Mouse (Mus musculus) bone marrow macrophage, adult 2 months (primary cell): ENCODE measurements around the gene Cryl1. TPM values are rescaled to one million over a fixed set of nuclear protein-coding genes. Genes with fewer than 3 reads are reported as not detected.

Source experiments
- H3K27ac ChIP-seq: 2 replicates; pipeline ENCODE4 v1.5.1; 2012; ENCODE audit warnings: low read depth, low read length; ENCODE audit not compliant: insufficient read depth
- H3K4me1 ChIP-seq: 2 replicates; pipeline ENCODE4 v1.6.1; 2012; ENCODE audit warnings: low read length; ENCODE audit not compliant: control insufficient read depth, insufficient read depth
- H3K4me3 ChIP-seq: 2 replicates; pipeline ENCODE4 v1.5.1; 2012; ENCODE audit warnings: mild to moderate bottlenecking, low read length, moderate library complexity; ENCODE audit not compliant: insufficient read depth
- CTCF ChIP-seq: IDR thresholded peaks from 2 replicates; pipeline ENCODE4 v1.5.1; 2012; ENCODE audit warnings: low read depth, mild to moderate bottlenecking, low read length, moderate library complexity
- POLR2A ChIP-seq: IDR thresholded peaks from 2 replicates; pipeline ENCODE4 v1.6.1; 2012; ENCODE audit warnings: mild to moderate bottlenecking, low read depth, low read length, borderline replicate concordance
- polyA plus RNA-seq: library from polyadenylated mRNA; stranded (reverse); fragments of >200 nt; gene quantifications from 2 replicates; pipeline ENCODE4 v1.2.4, GENCODE M21; 2012; ENCODE audit not compliant: missing spikeins, insufficient read depth, insufficient read length

Gene Cryl1
- polyA plus RNA-seq, 1 experiment, result 51.1 TPM

- no peak overlapping the region for H3K4me3 ChIP-seq
- TF ChIP-seq CTCF (no peak), POLR2A (no peak)
- H3K27ac ChIP-seq, result no peak overlapping the region
- H3K4me1 ChIP-seq, result no peaks in the 10 kb centered on the region
Observed at GRCm38 (mm10) chr14:57332503-57332902, 65.8 kb downstream of the Cryl1 start.

GRCm38 (mm10) chr14:57331097-57331496 is 67.2 kb downstream of the Cryl1 start:
- H3K4me1 ChIP-seq, result no peaks in the 10 kb centered on the region
- H3K4me3 ChIP-seq, result no peak overlapping the region
- no peak overlapping the region for H3K27ac ChIP-seq
- no peak for TF ChIP-seq POLR2A
- no peak for TF ChIP-seq CTCF

- no peak for TF ChIP-seq POLR2A
- TF ChIP-seq CTCF, result no peak
- Histone ChIP-seq H3K4me1 (no peaks in the 10 kb centered on the region), H3K27ac (no peak overlapping the region), H3K4me3 (no peak overlapping the region)
Observed at GRCm38 (mm10) chr14:57329600-57329999, 68.7 kb downstream of the Cryl1 start.

- Histone ChIP-seq H3K4me3 (no peak overlapping the region), H3K27ac (no peak overlapping the region), H3K4me1 (no peaks in the 10 kb centered on the region)
- TF ChIP-seq POLR2A (no peak), CTCF (no peak)
Observed at GRCm38 (mm10) chr14:57326771-57327170, 71.6 kb downstream of the Cryl1 start.

- H3K27ac ChIP-seq, result no peak overlapping the region
- H3K4me3 ChIP-seq, result no peak overlapping the region
- TF ChIP-seq CTCF, result no peak
- no peak for TF ChIP-seq POLR2A
- H3K4me1 ChIP-seq, result peaks cover 7% of the 10 kb centered on the region
Observed at GRCm38 (mm10) chr14:57318812-57319211, 79.5 kb downstream of the Cryl1 start.

- Histone ChIP-seq H3K27ac (no peak overlapping the region), H3K4me1 (peaks cover 7% of the 10 kb centered on the region), H3K4me3 (no peak overlapping the region)
- TF ChIP-seq CTCF (no peak), POLR2A (no peak)
Observed at GRCm38 (mm10) chr14:57316662-57317600, 81.4 kb downstream of the Cryl1 start.

- Histone ChIP-seq H3K4me3 (no peak overlapping the region), H3K4me1 (peaks cover 7% of the 10 kb centered on the region), H3K27ac (no peak overlapping the region)
- no peak for TF ChIP-seq CTCF
- no peak for TF ChIP-seq POLR2A
Observed at GRCm38 (mm10) chr14:57315976-57316375, 82.4 kb downstream of the Cryl1 start.

GRCm38 (mm10) chr14:57315551-57315950 is 82.8 kb downstream of the Cryl1 start:
- TF ChIP-seq CTCF (no peak), POLR2A (no peak)
- no peak overlapping the region for H3K4me3 ChIP-seq
- H3K4me1 ChIP-seq, result peaks cover 7% of the 10 kb centered on the region
- H3K27ac ChIP-seq, result no peak overlapping the region

- no peak overlapping the region for H3K27ac ChIP-seq
- H3K4me3 ChIP-seq, result no peak overlapping the region
- H3K4me1 ChIP-seq, result no peaks in the 10 kb centered on the region
- TF ChIP-seq POLR2A, result no peak
- TF ChIP-seq CTCF, result no peak
Observed at GRCm38 (mm10) chr14:57301600-57302230, 96.6 kb downstream of the Cryl1 start.

GRCm38 (mm10) chr14:57300530-57300929 is 97.8 kb downstream of the Cryl1 start:
- TF ChIP-seq POLR2A (no peak), CTCF (no peak)
- Histone ChIP-seq H3K4me3 (no peak overlapping the region), H3K27ac (no peak overlapping the region), H3K4me1 (no peaks in the 10 kb centered on the region)

- Histone ChIP-seq H3K4me1 (no peaks in the 10 kb centered on the region), H3K27ac (no peak overlapping the region), H3K4me3 (no peak overlapping the region)
- TF ChIP-seq CTCF, result no peak
- TF ChIP-seq POLR2A, result no peak
Observed at GRCm38 (mm10) chr14:57297672-57298071, 100.7 kb downstream of the Cryl1 start.
